Mouse (Mus musculus): ENCODE results near the gene Gm20388. TPM values are rescaled to one million over a fixed set of nuclear protein-coding genes. Genes with fewer than 3 reads are reported as not detected.
A peak's percentile ranks its signal among the peaks of the same experiment; 100 is the strongest.

Gm20388 gene
- total RNA-seq, 2 experiments from 2014 or later = 6.8 to 7.8 TPM

DNA sequence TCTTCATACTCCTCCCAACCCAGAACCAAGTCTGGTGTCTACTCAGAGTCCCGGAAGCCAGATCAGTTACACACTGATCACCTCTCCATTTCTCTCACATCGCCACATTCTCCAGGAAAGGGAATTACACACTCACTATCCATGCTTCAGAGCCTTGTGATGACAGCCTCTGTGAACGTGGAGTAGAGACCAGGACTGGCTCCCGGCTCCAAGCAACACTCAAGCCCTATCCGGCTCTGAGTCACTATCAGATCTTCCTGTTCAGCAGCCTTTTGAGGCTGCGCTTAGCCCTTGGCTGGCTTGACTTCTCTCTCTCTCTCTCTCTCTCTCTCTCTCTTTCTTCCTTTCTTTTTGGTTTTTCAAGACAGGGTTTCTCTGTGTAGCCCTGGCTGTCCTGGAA, 3962.7 kb downstream of the Gm20388 start:
- DNase-seq = no peak
- intact Hi-C loops (cut with DNase I) = no loop called here

DNA sequence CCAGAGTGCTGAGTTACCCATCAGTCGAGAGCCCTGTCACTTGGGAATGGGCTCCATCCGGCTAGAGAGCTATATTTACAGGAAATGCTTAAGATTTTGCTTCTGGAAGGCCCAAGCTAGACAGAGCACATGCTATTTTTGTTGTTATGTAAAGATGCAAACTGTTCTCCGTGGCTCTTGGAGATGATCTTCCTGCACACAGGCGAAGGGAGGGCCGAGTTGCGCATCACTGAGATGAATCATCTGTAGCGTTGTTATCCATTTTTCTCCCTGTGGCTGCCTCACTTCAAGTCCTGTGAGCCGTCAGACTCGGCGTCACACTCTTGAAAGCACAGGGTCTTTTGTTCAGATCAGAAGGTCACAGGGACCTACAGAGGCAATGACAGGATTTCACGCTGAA, 3963.7 kb downstream of the Gm20388 start:
- DNase-seq = no peak
- intact Hi-C loops (cut with DNase I) = no loop called here

DNA sequence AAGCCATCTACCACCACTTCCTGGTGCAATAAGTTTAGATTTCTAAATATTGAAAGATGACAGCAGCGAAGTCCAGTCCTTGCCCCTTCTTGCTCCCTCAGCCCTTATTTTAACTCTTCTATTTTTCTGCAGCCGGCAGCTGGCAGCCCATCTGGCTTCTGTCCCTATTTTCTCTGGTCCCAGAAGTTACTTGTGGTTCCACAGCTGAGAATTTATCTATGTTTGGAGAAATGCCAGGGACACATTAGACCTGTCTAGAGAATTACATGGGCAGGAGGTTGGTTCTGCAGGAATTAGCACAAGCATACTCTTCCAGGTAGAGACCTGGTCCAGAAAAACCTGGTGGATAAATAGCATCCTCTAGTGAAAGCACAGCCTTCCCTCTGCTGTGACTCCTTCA, 3967.2 kb downstream of the Gm20388 start:
- DNase-seq = no peak
- intact Hi-C loops (cut with DNase I) = no loop called here

DNA sequence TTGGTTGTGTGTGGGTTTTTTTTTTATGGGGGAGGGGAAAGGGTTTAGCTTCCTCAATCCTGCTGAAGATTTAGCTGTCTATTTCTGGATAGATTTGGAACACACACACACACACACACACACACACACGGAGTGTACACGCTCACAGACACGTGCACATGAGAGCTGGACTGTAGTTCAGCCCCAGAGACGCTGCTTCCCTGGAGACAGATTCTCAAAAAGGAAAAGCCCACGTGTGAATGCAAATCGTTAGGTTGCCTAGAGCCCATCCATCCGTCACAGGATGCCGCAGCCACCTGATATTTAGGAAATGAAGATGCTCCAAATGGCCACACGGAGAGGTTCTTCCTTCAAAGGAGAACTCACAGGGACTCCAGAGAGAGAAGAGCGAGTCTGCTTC, 3969.6 kb downstream of the Gm20388 start:
- intact Hi-C loops (cut with DNase I) = no loop called here
- no peak for DNase-seq

DNA sequence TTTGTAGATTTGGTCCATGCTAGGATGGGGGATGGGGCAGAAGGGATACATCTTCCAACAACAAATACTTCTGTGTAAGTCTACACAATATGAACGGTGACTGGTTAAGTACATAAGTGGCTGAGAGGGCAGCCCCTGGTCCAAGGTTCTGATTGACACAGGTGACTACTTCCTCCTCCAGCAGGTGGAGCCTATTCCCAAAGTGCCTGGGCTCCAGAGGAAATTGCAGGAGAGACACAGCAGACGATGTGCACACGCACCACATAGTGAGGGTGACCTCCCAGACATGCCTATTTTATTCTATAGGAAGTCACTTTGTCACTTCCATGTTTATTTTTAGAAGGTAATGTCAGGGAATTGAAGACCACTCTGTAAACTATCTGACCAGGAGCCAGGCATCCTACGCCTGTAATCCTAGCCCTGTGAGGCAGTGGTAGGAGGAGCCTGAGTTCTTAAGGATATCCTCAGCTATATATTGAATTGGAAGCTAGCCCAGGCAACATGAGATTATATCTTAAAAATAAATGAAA, 3970.2 kb downstream of the Gm20388 start:
- intact Hi-C loops (cut with DNase I) = no loop called here
- no peak for DNase-seq

DNA sequence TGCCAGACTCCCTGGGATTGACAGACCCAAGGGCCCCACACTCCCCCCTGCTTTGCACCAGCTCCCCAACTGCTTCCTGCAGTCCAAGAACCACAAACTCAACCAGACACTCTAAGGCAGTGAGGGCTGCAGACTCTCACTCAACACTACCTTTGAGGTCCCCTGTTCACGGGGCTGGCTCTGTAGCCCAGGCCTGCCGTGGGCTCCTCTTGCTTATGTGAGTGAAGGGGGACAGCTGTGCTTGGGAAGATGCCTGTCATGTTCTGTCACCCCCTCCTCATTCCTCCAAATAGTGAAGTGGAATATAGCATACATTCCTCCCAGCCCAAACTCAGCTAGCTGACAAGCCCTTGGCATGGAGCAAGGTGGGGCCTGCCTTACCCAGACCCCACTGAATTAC, 3971.8 kb downstream of the Gm20388 start:
- intact Hi-C loops (cut with DNase I) = no loop called here
- no peak for DNase-seq

DNA sequence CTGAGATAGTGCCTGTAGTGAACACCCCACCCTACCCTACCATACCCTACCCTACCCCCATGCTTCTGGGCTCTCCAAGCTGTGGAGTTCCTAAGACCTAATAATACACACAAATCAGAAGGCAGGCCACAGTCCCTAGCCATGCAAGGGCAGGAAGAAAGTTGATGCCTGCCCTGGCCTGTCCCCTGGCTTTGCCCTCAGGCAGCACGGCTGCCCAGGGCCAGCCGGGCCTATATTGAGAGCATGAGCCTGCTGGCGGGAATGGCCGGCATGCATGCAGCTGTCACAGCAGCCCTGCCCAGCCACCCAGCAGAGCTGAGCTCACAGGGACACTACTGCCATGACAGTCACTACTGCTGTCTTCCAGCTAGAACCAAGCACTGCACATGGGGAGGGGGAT, 3972.5 kb downstream of the Gm20388 start:
- intact Hi-C loops (cut with DNase I) = no loop called here
- DNase-seq = peak; percentile 43 to 65

DNA sequence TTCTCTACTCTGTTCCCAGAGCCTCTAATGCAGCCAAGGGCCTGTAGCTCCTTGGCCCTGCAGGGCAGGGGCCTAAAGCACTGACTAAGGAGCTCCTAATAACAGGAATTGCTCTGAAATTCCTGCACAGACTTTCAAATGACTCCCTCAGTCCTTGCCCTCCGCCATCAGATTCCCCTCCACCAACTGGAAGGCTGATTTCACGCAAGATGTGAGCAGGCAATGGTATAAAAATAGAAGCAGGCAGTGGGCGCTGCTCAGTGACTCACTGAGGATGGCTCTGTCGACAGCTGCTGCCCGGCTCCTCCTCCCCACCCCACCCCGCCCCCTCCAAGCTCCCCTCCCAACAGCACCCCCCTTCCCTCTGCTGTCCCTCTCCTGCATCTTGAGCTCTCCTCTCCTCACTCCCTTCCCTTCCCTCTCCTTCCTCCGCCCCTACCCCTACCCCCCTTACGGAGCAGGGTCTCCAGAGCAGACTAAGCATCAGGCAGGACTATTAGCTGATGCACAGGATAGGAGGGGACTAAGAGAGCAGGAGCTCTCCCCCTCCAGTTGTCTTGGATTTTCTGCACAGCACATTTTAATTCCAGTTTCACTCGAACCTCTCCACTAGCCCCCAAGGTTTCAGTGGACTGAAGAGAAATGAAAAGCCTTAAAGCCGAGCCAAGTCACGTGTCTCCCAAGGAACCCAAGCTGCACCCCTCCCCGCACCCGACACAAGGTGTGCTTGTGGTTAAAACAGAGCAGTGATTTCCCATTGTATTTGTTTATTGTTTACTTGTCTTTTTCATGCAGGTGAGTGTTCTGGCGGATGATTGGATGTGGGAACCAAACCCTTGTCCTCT, 3974.3 kb downstream of the Gm20388 start:
- no peak for DNase-seq
- intact Hi-C loops (cut with DNase I) = loop anchor here (1.0 kb wide), 1 partner anchor 10 kb away; no protein-coding TSS in a partner anchor

DNA sequence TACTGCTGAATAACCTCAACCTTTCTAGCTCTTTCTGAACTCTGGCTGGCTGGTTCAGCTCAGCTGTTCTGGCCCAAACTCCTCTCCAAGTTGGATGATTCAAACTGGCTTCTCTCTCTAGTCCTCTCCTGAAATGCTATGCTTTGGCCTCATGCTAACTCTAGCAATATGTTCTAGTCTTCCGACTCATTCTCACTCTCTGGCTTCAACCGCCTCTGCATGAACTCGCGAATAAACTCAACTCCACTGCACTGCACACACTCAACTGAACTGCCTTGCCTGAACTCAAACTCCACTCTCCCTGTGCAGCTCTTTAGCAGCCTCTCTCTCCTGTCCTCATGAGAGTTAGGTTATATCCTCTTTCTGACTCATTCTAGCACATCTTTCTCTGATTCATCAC, 3976.5 kb downstream of the Gm20388 start:
- DNase-seq = no peak
- intact Hi-C loops (cut with DNase I) = no loop called here

DNA sequence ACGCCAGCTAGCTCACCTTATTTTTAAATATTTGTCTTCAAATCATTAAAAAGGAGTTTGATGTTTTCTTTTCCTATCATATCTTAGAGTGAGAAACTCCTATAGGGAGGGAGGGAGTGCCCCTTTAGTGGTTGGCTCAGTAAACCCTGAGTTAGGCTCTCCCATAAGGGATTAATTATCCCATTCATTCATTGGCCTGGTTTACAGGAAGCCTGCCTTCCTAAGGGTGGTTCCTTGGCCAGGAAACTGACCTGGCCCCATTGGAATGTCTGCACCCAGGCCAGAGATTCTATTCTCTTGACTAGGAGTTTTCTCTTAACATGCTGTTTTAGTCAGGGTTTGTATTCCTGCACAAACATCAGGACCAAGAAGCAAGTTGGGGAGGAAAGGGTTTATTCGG, 3977.3 kb downstream of the Gm20388 start:
- intact Hi-C loops (cut with DNase I) = no loop called here
- no peak for DNase-seq

DNA sequence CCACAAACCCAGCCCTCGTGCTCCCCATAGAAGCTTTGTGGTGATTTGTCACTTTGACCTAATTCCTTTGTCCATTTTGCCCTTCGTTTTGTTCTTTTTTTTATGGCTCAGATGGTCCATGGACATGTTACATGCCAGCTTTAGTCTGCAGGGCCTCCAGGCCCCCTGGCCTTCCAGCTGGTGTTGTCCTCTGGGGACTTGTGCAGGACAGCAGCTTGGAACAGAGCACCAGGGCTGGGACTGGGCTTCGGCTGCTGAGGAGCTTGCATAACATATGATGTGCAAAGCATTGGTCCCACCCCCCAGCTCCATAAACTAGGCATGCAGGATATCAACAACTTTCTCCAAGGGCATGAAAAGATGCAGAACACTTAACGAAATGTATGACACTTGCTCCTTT, 3979.2 kb downstream of the Gm20388 start:
- intact Hi-C loops (cut with DNase I) = no loop called here
- DNase-seq = no peak

DNA sequence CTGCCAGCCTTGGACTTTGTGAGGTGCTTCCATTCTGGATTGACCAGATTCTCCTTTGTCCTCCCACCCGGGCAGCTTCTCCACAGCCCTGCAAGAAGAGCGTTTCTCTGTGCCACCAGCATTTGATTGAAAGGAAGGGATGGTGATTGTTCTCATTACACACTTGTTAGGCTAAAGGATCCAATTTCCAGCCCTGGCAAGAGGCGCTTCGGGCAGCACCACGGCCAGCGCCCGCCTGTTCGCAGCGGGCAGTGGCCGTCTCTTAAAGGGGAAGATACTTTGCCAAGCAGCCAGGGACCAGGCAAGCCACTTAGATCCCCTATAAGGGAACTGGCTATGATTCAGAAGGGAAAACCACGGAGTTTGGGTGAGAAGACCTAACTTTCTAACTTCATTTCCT, 3980.6 kb downstream of the Gm20388 start:
- peak; percentile 44 to 61 for DNase-seq
- intact Hi-C loops (cut with DNase I) = no loop called here

DNA sequence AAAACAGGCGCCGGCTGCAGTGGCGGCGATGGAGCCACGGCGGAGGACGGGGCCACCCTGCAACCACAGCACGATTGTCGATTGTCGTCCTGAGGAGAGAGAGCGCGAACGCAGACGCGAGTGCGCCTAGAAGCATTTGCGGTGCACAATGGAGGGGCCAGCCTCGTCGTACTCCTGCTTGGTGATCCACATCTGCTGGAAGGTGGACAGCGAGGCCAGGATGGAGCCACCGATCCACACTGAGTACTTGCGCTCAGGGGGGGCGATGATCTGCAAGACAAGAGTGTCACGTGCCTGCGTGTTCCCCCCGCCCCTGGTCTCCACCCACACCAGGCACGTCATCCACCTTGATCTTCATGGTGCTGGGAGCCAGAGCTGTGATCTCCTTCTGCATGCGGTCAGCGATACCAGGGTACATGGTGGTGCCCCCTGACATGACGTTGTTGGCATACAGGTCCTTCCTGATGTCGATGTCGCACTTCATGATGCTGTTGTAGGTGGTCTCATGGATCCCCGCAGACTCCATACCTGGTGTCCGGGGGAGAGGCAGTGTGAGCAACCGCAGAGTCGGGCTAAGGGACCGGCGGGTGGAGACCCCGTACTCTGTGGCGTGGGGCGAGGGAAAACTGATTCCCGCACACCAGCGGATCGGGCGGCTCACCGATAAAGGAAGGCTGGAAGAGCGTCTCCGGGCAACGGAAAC, 3981.4 kb downstream of the Gm20388 start:
- intact Hi-C loops (cut with DNase I) = no loop called here
- DNase-seq = peak; percentile 25 to 62

DNA sequence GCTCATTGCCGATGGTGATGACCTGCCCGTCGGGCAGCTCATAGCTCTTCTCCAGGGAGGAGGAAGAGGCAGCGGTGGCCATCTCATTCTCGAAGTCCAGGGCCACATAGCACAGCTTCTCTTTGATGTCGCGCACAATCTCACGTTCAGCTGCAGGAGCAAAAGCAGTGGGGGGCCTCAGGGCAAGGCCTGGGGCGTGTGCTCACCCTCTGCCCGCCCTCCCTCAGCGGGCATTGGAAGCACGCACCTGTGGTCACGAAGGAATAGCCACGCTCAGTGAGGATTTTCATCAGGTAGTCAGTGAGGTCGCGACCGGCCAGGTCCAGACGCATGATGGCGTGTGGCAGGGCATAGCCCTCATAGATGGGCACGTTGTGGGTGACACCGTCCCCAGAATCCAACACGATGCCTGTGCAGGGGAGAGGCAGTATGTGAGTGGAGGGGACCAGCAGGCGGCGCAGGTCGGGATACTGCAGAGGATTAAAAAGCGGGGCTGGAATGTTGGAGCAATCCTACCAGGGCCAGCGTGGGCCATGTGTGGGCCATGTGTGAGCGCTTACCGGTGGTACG, 3982.0 kb downstream of the Gm20388 start:
- peak in 1 of 2 experiments; percentile 44 for DNase-seq

DNA sequence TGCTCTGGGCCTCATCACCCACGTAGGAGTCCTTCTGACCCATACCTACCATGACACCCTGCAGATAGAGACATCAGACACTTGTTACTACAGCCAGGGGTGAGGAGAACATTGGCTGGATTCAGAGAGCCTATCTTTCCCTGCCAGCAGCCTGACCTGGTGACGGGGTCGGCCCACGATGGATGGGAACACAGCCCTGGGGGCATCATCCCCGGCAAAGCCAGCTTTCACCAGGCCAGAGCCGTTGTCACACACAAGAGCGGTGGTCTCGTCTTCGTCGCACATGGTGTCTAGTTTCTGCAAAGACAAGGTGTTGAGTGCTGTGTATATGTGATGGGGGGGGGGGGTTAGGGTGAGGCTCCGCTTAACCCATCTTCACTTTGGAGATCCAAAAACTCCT, 3982.8 kb downstream of the Gm20388 start:
- intact Hi-C loops (cut with DNase I) = no loop called here
- peak in 1 of 2 experiments; percentile 40 for DNase-seq

More for the DNA sequence above, 3982.0 kb downstream of the Gm20388 start:
- intact Hi-C loops (cut with DNase I) = no loop called here

DNA sequence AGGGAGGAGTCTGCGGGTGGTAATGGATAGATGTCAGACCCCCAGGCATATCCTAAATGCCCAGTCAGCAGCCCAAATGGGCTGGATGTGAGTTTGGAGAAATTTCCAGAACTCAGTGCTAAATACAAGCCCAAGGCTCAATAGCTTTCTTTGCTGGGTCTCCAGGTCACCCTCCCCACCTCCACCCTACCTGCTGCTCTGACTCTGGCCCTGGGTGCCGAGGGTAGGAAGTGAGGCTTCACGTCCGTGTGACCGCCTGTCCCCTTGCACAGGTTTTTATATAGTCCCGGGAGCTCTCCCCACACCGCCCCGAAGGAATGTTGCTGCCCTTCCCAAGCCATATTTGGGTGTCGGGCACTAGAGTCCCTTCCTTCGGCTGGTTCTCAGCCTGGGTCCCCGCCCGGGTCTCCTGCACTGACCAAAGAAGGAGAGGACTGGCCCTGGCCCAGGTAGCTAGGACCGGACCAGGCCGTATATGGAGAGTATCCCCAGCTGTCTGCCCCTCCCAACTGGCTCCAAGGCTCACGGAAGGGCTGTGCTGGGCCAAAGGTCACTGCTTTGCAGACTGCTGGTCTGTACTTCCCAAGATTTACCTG, 3984.0 kb downstream of the Gm20388 start, which contains the start of gene Acta1:
Gene Acta1 (minus strand): TSS at position 250 of the 596 bp plus-strand sequence.
- intact Hi-C loops (cut with DNase I) = loop anchor here (1.0 kb wide), 1 partner anchor 10 kb away; no protein-coding TSS in a partner anchor
- DNase-seq = peak; percentile 65 to 82

DNA sequence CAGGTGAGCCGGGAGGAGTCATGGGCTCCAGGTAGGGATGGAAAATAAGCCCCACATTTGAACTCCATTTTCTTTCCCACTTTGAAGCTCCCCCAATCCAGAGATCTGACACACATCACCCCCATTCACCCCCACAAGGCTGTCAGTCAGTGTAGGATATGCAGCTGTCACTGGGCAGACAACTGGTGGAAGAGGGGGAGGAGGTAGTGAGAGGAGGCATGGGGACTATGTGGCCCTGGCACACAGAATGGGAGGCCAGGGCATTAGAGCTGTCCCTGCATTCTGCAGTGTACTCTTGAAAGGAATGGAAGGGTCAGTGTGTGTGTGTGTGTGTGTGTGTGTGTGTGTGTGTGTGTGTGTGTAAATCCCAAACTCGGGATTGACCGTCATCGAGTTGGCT, 3984.6 kb downstream of the Gm20388 start:
- intact Hi-C loops (cut with DNase I) = loop anchor here (1.0 kb wide), 1 partner anchor 11 kb away; no protein-coding TSS in a partner anchor
- DNase-seq = peak in 1 of 2 experiments; percentile 36

DNA sequence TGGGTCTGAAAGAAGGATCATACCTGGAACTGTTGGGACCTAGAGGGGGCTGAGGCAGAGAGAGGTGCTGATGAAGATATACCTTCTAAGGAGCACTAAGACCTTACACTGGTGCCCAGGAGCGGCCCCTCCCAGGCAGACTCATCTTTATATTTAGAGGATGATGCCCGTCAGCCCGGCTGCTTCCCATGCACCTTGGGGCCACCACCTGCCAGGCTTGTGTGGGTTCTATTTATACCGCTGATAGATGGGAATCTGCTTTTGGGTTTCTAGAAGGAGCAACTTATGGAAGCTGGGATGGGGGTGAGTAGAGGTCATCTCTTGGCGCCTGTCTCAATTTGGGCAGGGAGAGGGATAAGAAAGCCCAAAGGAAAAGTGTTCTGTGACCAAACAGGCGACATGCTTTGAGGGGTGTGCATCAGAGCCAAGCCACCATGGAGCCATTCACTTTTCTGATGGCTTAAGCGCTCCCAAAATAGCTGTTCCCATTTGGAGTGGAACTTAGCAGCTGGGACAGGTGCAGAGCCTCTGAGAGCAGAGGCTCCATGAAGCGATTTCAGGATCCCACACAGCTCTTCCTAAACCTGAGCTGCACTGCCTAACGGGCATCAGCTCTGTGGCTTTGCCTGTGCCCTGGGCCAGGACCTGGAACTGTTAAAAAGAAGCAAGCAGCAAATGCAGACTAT, 3985.2 kb downstream of the Gm20388 start:
- peak; percentile 44 to 52 for DNase-seq
- intact Hi-C loops (cut with DNase I) = loop anchor here (1.0 kb wide), 1 partner anchor 12 kb away; no protein-coding TSS in a partner anchor

DNA sequence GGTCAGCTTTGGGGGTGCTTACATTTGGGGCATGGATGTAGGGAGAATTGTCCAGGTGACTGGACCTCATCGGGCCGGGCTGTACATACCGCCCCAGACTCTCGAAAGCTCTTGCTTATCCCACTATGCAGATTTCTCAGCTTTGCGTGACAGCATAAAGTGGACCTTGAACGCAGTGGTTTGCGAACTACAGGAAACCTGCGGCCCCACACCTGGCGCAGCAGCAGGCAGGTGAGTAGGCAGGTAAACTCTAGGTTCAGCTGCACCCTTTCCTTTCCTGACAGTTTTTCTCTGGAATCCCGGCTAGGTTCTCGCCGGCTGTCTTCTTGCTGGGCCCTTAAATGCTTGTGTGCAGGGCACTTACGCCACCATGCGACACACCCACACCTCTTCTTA, 3985.7 kb downstream of the Gm20388 start:
- intact Hi-C loops (cut with DNase I) = no loop called here
- DNase-seq = no peak

DNA sequence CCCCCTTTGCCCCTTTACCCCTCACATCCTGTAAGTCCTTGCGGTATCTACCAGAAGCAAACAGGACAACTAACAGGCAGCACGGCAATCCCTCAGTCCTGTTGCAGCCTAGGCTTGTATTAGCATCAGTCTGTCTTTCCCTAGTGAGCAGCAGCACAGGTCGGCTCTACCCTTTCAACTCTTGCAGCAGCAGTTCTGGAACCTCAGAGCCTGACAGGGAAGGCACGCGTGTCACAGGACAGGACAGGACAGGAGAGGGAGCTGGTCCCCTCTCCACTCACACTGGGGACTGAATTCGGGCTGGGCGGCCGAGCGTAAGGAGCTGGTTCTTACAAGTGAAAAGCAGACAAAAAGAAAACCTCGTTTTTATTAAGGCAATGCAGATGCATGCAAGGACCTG, 3986.1 kb downstream of the Gm20388 start:
- intact Hi-C loops (cut with DNase I) = no loop called here

More for the DNA sequence above, 3986.1 kb downstream of the Gm20388 start:
- DNase-seq = no peak
